Mouse (Mus musculus): Measurements from ENCODE around the gene Mical3.

Gene Mical3

GRCm38 (mm10) chr6:120903961-120904360, 226.8 kb downstream of the Mical3 start:
- DNase-seq (ENCODE audit: low spot score in 2 of 2), result no peak

DNA sequence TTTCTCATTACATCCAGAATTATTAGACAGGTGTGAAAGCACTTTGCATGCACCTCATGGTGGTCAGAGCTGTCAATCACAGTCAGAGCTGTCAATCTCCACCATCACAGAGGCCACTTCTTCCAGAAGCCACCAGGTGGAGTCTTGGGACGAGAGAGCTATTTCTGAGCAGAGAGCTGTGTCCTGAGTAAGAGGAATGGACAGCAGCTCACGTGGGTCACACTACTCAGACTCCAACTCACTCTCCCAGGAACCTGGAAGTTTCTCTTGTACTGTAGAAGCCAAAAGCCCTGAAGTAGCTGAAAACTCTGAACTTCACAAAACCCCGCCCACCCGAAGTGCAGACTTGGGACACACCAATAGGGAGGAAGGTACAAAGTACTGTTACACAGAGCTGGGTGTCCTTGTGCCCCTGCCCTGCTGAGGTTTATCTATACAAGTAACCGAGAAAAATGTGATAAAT, 227.3 kb downstream of the Mical3 start:
- DNase-seq (ENCODE audit: low spot score in 2 of 2), result no peak

- no peak for DNase-seq (ENCODE audit: low spot score in 2 of 2)
Observed at GRCm38 (mm10) chr6:120901776-120902645, 228.8 kb downstream of the Mical3 start.

DNA sequence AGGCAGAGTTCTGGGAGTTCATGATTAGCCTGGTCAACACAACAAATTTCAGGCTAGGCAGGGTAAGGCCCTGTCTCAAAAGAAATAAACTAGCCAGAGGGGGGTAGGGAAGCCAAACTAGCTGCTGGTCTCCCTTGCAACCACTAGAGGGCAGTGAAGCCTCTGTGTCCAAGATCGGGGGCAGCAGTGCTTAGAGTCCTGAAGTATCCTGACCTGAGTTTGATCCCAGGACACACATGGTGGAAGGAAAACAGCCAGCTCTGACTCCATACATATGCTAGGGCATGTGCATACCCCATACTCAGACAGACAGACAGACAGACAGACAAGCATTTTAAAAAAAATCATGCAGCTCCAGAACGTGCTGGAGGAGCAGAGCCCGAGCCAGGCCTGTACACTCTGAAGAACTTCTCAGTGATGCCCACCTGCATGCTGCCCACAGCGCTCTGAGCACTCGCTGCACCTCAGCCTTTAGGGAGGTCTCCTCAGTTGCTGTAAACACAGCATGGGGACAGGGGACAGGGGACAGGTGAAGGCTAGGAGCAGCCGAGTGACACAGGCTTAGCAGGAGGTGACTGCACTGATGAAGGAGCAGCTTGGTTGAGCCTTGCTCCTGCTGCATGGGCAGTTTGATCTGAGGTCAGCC, 232.5 kb downstream of the Mical3 start:
- DNase-seq (ENCODE audit: low spot score in 2 of 2), result no peak

GRCm38 (mm10) chr6:120894524-120894923, 236.3 kb downstream of the Mical3 start:
- no peak for DNase-seq (ENCODE audit: low spot score in 2 of 2)

DNA sequence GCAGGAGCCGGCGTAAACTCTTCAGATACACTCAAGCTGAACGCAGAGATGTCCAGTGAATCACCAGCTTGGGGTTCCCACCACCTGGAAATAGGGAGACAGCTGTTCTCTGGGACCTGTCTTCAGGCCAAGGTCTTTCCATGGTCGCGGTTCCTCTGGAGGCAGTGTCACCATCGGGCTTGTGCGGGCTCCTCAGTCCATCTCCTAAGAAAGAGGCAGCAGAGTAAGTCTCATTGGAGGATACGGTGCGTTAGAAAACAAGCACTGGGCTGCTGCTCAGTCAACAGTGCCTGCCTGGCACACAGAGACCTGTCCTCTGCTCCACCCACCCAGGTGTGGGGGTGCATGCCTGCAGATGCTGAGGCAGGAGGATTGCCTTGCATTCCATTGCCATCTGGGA, 236.7 kb downstream of the Mical3 start:
- no peak for DNase-seq (ENCODE audit: low spot score in 2 of 2)

DNA sequence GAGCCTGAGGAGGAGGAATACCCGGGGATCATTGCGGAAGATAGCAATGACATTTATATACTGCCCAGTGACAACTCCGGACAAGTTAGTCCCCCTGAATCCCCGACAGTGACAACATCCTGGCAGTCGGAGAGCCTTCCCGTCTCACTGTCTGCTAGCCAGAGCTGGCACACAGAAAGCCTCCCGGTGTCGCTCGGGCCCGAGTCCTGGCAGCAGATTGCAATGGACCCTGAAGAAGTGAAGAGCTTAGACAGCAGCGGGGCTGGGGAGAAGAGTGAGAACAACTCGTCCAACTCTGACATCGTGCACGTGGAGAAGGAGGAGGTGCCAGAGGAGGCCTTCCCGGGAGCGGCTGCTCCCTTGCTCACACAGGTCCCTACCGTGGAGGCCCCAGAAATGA, 244.1 kb downstream of the Mical3 start:
- no peak for DNase-seq (ENCODE audit: low spot score in 2 of 2)

- no peak for DNase-seq (ENCODE audit: low spot score in 2 of 2)
Observed at GRCm38 (mm10) chr6:120884436-120884835, 246.4 kb downstream of the Mical3 start.
